Mouse (Mus musculus): ENCODE data around the gene Crebbp. TPM values are rescaled to one million over a fixed set of nuclear protein-coding genes. Genes with fewer than 3 reads are reported as not detected.
"Not testable (repeated sequence)": the region's sequence is repeated elsewhere in the genome, so short reads cannot be mapped to it uniquely, and the experiment has no call there.

Crebbp gene
- polyA plus RNA-seq, 1 experiment from 2014 or later: 22.7 TPM

DNA sequence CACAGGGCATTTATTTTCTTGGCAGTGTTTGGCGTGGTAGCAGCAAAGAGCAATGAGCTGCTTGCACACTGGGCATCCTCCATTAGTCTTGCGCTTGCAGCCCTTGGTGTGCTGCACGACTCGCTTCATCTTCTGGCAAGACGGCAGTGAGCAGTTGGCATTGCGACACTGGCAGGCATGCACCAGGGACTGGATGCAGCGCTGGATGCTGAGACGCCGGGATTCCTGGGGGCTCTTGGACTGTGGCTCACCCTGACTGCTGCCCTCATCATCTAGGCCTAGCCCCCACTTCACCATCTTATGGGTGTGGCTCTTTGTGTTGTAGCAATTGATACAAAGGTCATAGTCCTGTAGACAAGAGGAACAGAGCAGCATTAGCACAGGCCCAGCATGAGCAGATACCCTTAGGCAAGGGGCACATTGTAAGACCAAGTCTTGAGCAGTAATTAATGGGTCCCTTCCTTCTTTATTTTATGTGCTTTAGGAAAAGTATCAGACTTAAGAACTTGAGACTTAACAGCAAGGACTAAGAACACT is 127.9 kb downstream of the Crebbp start:
- no peaks in the 10 kb centered on the region for H3K4me1 ChIP-seq (replicated peaks; ENCODE audit: control insufficient read depth, insufficient read depth, low read length)
- H3K4me3 ChIP-seq (ENCODE audit: low read depth, low read length): no peak overlapping the region
- WGBS: 90% methylated on average over 9 of the region's 9 CpGs
- no peak for TF ChIP-seq CTCF (IDR thresholded peaks at IDR 0.05; ENCODE audit: low read depth)
- H3K27me3 ChIP-seq (replicated peaks; ENCODE audit: control insufficient read depth, insufficient read depth, low read length): no peaks in the 10 kb centered on the region
- no peak overlapping the region for H3K4me2 ChIP-seq (replicated peaks; ENCODE audit: low read depth)
- no peaks in the 10 kb centered on the region for H3K9me3 ChIP-seq (ENCODE audit: control insufficient read depth)
- H3K9ac ChIP-seq (ENCODE audit: low read depth, low read length): no peak overlapping the region
- peak overlapping the region; percentile 21; the same call in 1 of the 2 replicates for H3K27ac ChIP-seq (ENCODE audit: low read depth, low read length)
- no peak for ATAC-seq
- H3K36me3 ChIP-seq (ENCODE audit: control insufficient read depth, insufficient read depth): peaks cover 67% of the 10 kb centered on the region

DNA sequence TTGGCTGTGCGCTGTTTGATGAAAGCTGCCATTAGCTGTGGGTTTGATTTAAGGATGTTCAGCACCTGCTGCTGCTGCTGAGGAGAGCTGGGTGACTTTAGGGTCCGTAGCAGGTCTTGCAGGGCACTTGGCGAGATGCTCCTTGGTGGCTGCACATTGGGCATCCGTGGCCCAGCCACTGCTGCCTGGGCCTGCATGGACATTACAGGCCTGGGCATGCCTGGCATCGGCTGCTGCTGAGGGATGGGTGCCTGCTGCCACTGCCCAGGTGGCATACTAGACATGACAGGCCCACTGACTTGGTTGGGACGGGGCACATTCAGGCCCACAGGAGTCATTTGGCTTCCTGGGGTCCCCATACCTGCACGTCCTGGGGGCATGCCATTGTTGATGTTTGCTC is 128.7 kb downstream of the Crebbp start:
- Histone ChIP-seq H3K9ac (ENCODE audit: low read depth, low read length) (no peak overlapping the region), H3K27me3 (replicated peaks; ENCODE audit: control insufficient read depth, insufficient read depth, low read length) (no peaks in the 10 kb centered on the region), H3K4me2 (replicated peaks; ENCODE audit: low read depth) (no peak overlapping the region), H3K4me1 (replicated peaks; ENCODE audit: control insufficient read depth, insufficient read depth, low read length) (no peaks in the 10 kb centered on the region), H3K36me3 (ENCODE audit: control insufficient read depth, insufficient read depth) (peaks cover 59% of the 10 kb centered on the region), H3K27ac (ENCODE audit: low read depth, low read length) (no peak overlapping the region), H3K4me3 (ENCODE audit: low read depth, low read length) (no peak overlapping the region), H3K9me3 (ENCODE audit: control insufficient read depth) (no peaks in the 10 kb centered on the region)
- no peak for TF ChIP-seq CTCF (IDR thresholded peaks at IDR 0.05; ENCODE audit: low read depth)
- ATAC-seq: no peak
- 98% methylated on average over 7 of the region's 7 CpGs for WGBS

DNA sequence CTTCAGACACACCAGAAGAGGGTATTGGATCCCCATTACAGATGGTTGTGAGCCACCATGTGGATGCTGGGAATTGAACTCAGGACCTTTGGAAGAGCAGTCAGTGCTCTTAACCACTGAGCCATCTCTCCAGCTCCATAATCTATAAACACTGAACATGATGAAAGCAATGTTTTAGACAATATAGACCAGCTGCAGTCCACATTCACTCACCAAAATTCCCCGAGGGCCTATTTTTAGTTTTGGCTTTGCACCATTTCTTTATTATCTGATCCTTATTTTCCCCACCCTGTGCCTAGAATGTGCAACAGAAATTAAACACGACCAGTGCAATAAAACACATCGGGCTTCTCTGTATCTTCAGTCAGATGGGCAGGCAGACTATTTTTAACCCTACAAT is 133.4 kb downstream of the Crebbp start:
- H3K4me3 ChIP-seq (ENCODE audit: low read depth, low read length); ATAC-seq; H3K9ac ChIP-seq (ENCODE audit: low read depth, low read length); H3K4me1 ChIP-seq (replicated peaks; ENCODE audit: control insufficient read depth, insufficient read depth, low read length); H3K27ac ChIP-seq (ENCODE audit: low read depth, low read length); H3K9me3 ChIP-seq (ENCODE audit: control insufficient read depth); H3K4me2 ChIP-seq (replicated peaks; ENCODE audit: low read depth); H3K27me3 ChIP-seq (replicated peaks; ENCODE audit: control insufficient read depth, insufficient read depth, low read length): not testable (repeated sequence)
- 45% methylated on average over 3 of the region's 3 CpGs for WGBS
- peaks cover 22% of the 10 kb centered on the region for H3K36me3 ChIP-seq (ENCODE audit: control insufficient read depth, insufficient read depth)

DNA sequence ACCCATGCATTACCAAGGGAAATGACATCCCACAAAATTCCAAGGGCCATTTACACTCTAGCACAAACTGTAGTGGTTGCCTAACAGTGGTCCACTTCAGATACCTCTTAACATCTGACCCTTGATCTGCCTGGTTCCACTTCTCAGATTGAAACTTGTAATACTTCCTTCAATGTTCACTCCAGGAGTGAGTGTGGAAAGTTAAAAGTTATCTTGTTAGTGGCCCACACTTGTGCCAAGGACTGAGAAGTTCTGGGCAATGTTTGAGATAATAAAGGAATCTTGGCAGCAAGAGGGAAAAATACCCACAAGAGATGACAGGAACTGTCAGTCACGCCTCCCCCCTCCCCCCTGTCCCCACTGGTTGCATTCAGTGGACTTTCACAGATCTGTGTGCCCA is 134.1 kb downstream of the Crebbp start:
- Histone ChIP-seq H3K4me1 (replicated peaks; ENCODE audit: control insufficient read depth, insufficient read depth, low read length) (0 out of 2 replicates have a peak, but pooled peaks cover 6% of the 10 kb centered on the region), H3K9me3 (ENCODE audit: control insufficient read depth) (no peaks in the 10 kb centered on the region), H3K27ac (ENCODE audit: low read depth, low read length) (no peak overlapping the region), H3K4me3 (ENCODE audit: low read depth, low read length) (no peak overlapping the region), H3K4me2 (replicated peaks; ENCODE audit: low read depth) (no peak overlapping the region), H3K36me3 (ENCODE audit: control insufficient read depth, insufficient read depth) (peaks cover 15% of the 10 kb centered on the region), H3K27me3 (replicated peaks; ENCODE audit: control insufficient read depth, insufficient read depth, low read length) (no peaks in the 10 kb centered on the region), H3K9ac (ENCODE audit: low read depth, low read length) (no peak overlapping the region)
- 69% methylated on average over 1 of the region's 1 CpGs for WGBS
- no peak for ATAC-seq
- TF ChIP-seq CTCF (IDR thresholded peaks at IDR 0.05; ENCODE audit: low read depth): no peak

DNA sequence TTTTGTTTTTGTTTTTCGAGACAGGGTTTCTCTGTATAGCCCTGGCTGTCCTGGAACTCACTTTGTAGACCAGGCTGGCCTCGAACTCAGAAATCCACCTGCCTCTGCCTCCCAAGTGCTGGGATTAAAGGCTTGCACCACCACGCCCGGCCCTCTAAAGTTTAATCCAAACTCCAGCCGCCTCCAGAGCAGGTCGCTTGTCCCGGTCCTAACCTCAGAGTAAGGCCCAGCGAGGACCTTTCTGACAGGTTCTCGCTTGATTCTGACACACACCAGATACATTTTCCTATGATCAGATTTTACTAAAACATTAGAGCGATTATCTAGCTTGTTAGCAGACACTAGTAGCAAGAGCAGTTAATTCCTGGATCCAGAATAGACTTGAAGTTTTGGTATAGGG is 135.5 kb downstream of the Crebbp start:
- not testable (repeated sequence) for H3K27ac ChIP-seq (ENCODE audit: low read depth, low read length); H3K4me1 ChIP-seq (replicated peaks; ENCODE audit: control insufficient read depth, insufficient read depth, low read length); ATAC-seq; H3K9me3 ChIP-seq (ENCODE audit: control insufficient read depth); H3K27me3 ChIP-seq (replicated peaks; ENCODE audit: control insufficient read depth, insufficient read depth, low read length); H3K36me3 ChIP-seq (ENCODE audit: control insufficient read depth, insufficient read depth); H3K9ac ChIP-seq (ENCODE audit: low read depth, low read length)
- Histone ChIP-seq H3K4me2 (replicated peaks; ENCODE audit: low read depth) (peak overlapping the region; percentile 75), H3K4me3 (ENCODE audit: low read depth, low read length) (peak overlapping the region; percentile 90)
- WGBS: 61% methylated on average over 10 of the region's 10 CpGs

DNA sequence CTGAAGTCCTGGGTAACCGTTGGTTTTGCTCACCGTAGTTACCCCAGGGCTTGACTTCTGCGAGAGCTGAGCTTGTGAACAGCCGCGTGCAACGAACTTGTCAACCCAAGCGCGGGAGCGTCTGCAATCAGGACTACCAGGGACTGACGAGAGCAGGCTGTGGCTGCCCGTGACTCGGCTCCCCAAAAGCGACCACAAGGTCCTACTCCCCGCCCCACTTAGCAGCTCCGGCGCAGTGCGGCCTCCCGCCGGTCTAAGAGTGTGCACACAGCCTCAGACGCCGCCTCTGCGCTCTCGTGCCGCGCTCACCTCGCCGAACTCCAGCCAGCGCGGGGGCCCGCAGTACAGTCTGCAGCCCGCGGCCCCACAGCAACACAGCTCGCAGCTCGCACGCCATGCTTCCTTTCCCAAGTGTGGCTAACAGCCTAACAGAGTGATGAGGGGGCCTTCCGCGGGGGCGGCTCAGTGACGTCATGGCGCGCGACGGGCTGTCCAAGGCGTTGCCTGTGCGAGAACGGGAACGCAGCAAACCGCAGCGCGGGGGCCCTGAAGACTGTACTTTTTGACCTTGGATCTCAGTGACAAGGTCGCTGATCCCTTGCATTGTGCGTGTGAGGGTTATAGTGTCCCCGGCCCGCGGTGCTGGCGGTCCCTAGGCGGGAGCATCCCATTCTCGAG is 136.3 kb downstream of the Crebbp start, which contains the start of gene Trap1:
TSS of gene Trap1 (minus strand) at position 444 of the 678 bp plus-strand sequence.
- no peaks in the 10 kb centered on the region for H3K9me3 ChIP-seq (ENCODE audit: control insufficient read depth)
- ATAC-seq: peak; percentile 94
- WGBS: under 1% methylated on average over 58 of the region's 58 CpGs
- H3K4me1 ChIP-seq (replicated peaks; ENCODE audit: control insufficient read depth, insufficient read depth, low read length): 0 out of 2 replicates have a peak, but pooled peaks cover 6% of the 10 kb centered on the region
- peak within 1 kb of the TSS; percentile 75 for H3K4me2 ChIP-seq (replicated peaks; ENCODE audit: low read depth)
- H3K4me3 ChIP-seq (ENCODE audit: low read depth, low read length): peak within 1 kb of the TSS; percentile 90
- TF ChIP-seq CTCF (IDR thresholded peaks at IDR 0.05; ENCODE audit: low read depth): peak; percentile 3; the same call in 1 of the 2 replicates
- H3K9ac ChIP-seq (ENCODE audit: low read depth, low read length): peak within 1 kb of the TSS; percentile 73
- peak within 1 kb of the TSS; percentile 77 for H3K27ac ChIP-seq (ENCODE audit: low read depth, low read length)
- no peaks in the 10 kb centered on the region for H3K27me3 ChIP-seq (replicated peaks; ENCODE audit: control insufficient read depth, insufficient read depth, low read length)
- peaks cover 6% of the 10 kb centered on the region; the same call in 1 of the 2 replicates for H3K36me3 ChIP-seq (ENCODE audit: control insufficient read depth, insufficient read depth)
